Mouse (Mus musculus) ovary, adult 10 weeks (tissue): ENCODE data around the gene Rasl10b. TPM values are rescaled to one million over a fixed set of nuclear protein-coding genes. Genes with fewer than 3 reads are reported as not detected.

Experiments
- polyA plus RNA-seq: library from polyadenylated mRNA; stranded (reverse); fragments of 350-450 nt; fragmentation: Illumina TruSeq; extraction: RNeasy Lipid Tissue Mini Kit (QIAGEN cat#74804); gene quantifications from one replicate; pipeline ENCODE4 v1.2.3, GENCODE M21; 2014

The Rasl10b gene
- not detected for polyA plus RNA-seq

GRCm38 (mm10) chr11:83409087-83409754 lies at the start of gene Rasl10b:
Rasl10b (plus strand) TSS chr11:83409137.

DNA sequence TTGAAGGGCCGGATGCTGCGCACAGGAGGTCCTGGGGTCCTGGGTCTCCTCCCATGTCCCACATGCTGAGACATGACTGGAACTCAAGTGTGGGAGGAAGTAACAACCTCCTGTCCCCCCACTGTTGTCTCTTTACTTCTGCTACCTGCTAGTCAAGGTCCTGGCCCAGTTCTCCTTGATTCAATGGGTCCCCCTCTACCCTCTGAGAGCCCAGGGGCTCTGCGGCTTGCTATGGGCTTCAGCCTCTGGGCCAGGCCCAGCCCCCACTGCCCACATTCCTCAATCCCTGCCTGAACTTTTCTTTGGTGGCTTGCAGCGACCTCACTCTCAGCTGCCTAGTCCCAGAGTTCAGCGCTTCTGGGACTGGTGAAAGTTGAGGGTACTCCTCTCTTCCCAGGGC lies 20.4 kb downstream of the Rasl10b start, which contains the start of gene Gas2l2:
Gas2l2 (minus strand) TSS at position 101 of the 400 bp plus-strand sequence.

GRCm38 (mm10) chr11:83437377-83437776 lies 28.4 kb downstream of the Rasl10b start, which contains the start of gene 1700020L24Rik:
1700020L24Rik (plus strand) TSS chr11:83437677.

GRCm38 (mm10) chr11:83462711-83463244 lies 53.8 kb downstream of the Rasl10b start, which contains the start of gene Mmp28:
Mmp28 (minus strand) TSS chr11:83463071.

Other genes starting within 250 kb of the Rasl10b start
- 3.0 TPM for gene Slfn4, start 234.0 kb upstream of the Rasl10b start, polyA plus RNA-seq
- 12.8 TPM for gene Slfn3, start 217.8 kb upstream of the Rasl10b start, polyA plus RNA-seq
- 10.0 TPM for gene Slfn14, start 122.4 kb upstream of the Rasl10b start, polyA plus RNA-seq
- 69.3 TPM for gene Ap2b1, start 110.1 kb upstream of the Rasl10b start, polyA plus RNA-seq
- gene Pex12, start 106.6 kb upstream of the Rasl10b start, polyA plus RNA-seq = 34.3 TPM
- gene Gas2l2, start 20.3 kb downstream of the Rasl10b start, polyA plus RNA-seq = not detected
- not detected for gene 1700020L24Rik, start 28.5 kb downstream of the Rasl10b start, polyA plus RNA-seq
- 0.63 TPM for gene Mmp28, start 53.9 kb downstream of the Rasl10b start, polyA plus RNA-seq
- gene Taf15, start 63.9 kb downstream of the Rasl10b start, polyA plus RNA-seq = 154 TPM
- gene Heatr9, start 113.0 kb downstream of the Rasl10b start, polyA plus RNA-seq = not detected
- gene Ccl5, start 121.4 kb downstream of the Rasl10b start, polyA plus RNA-seq = 2.0 TPM
- gene Ccl9, start 169.5 kb downstream of the Rasl10b start, polyA plus RNA-seq = 11.3 TPM
- 50.4 TPM for gene Ccl6, start 183.9 kb downstream of the Rasl10b start, polyA plus RNA-seq
- gene Rpl9-ps1, start 236.5 kb downstream of the Rasl10b start, polyA plus RNA-seq = not detected
- 2.3 TPM for gene Ccl3, start 240.2 kb downstream of the Rasl10b start, polyA plus RNA-seq